Mouse (Mus musculus): ENCODE measurements around the gene Atp5g2. TPM values are rescaled to one million over a fixed set of nuclear protein-coding genes. Genes with fewer than 3 reads are reported as not detected.

Atp5g2 gene
- polyA plus RNA-seq, 1 experiment, result 636 TPM

DNA sequence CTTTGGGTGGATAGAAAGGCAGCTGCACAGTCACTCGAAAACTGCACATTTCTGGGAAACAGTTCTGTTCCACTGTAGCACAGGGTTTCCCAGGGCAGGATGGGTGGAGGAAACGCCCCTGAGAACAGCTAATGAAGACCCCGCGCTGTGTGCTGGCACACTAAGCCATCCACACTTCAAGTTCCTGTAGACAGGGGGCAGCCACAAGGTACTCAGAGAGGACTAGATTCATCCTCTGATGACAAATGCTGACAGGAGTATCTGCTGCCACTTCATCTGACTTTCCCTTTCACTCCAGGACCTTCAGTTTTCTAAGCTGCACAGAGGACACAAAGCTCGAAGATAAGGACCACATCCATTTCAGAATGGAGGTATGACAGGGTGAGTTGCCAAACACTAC, 32.7 kb upstream of the Atp5g2 start:
- Histone ChIP-seq H3K4me3 (ENCODE audit: insufficient read depth, low read depth, low read length) (no peak overlapping the region), H3K36me3 (ENCODE audit: control insufficient read depth, insufficient read depth, low read length) (peaks cover 6% of the 10 kb centered on the region), H3K4me1 (ENCODE audit: control insufficient read depth, insufficient read depth, low read length) (no peaks in the 10 kb centered on the region), H3K27ac (ENCODE audit: insufficient read depth, low read depth, low read length) (no peak overlapping the region), H3K27me3 (replicated peaks; ENCODE audit: control insufficient read depth, insufficient read depth, low read length) (no peaks in the 10 kb centered on the region)
- TF ChIP-seq CTCF (conservative IDR thresholded peaks at IDR 0.05; ENCODE audit: insufficient read depth, insufficient read length, low read depth, low read length), result no peak
- no peak for TF ChIP-seq POLR2A (IDR thresholded peaks at IDR 0.05; ENCODE audit: low read depth, low read length)
- DNase-seq, result no peak
- WGBS, result 71% methylated on average over 5 of the region's 5 CpGs

DNA sequence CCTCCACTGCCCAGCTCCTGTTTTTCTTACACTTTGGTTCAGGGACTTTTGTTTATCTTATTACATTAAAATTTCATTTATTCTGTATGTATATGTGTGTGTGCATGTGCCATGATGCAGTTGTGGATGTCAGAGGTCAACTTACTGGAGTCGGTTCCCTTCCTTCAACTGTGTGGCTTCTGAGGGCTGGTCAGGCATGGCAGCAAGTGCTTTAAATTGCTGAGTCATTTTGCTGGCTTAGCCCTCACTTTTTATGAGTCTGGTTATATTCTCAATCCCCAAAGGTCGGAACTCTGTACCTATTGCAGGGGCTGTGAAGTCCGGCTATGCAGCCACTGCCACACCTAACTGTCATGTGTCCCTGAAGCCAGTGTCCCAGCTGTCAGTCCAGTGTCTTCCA, 30.8 kb upstream of the Atp5g2 start:
- H3K4me1 ChIP-seq (ENCODE audit: control insufficient read depth, insufficient read depth, low read length), result no peaks in the 10 kb centered on the region
- H3K27ac ChIP-seq (ENCODE audit: insufficient read depth, low read depth, low read length), result no peak overlapping the region
- TF ChIP-seq CTCF (conservative IDR thresholded peaks at IDR 0.05; ENCODE audit: insufficient read depth, insufficient read length, low read depth, low read length) (no peak), POLR2A (IDR thresholded peaks at IDR 0.05; ENCODE audit: low read depth, low read length) (no peak)
- no peak for DNase-seq
- no peaks in the 10 kb centered on the region for H3K36me3 ChIP-seq (ENCODE audit: control insufficient read depth, insufficient read depth, low read length)
- no peak overlapping the region for H3K4me3 ChIP-seq (ENCODE audit: insufficient read depth, low read depth, low read length)
- H3K27me3 ChIP-seq (replicated peaks; ENCODE audit: control insufficient read depth, insufficient read depth, low read length), result no peaks in the 10 kb centered on the region
- 48% methylated on average over 3 of the region's 3 CpGs for WGBS

DNA sequence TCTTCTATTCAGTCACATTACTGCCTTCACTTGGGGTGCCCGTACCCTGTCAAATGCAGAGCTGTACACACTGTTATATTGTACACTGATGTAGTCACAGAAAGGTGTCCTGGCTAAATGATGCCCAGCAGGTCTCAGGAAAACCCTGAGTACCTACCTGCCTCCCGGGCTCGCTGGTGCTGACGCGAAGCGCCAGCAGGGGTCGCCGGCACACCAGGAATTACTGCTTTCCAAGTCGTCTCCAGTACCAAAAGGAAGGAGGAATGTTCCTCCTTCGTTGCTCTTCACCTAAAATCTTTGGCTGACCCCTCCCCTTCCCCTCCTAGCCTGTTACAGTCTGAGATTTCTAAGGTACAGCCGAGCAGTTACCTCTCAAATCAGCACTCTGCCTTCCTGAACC, 26.0 kb upstream of the Atp5g2 start:
- peak; percentile 84 for DNase-seq
- peak; percentile 96 for TF ChIP-seq CTCF (conservative IDR thresholded peaks at IDR 0.05; ENCODE audit: insufficient read depth, insufficient read length, low read depth, low read length)
- TF ChIP-seq POLR2A (IDR thresholded peaks at IDR 0.05; ENCODE audit: low read depth, low read length), result no peak
- no peak overlapping the region for H3K27ac ChIP-seq (ENCODE audit: insufficient read depth, low read depth, low read length)
- WGBS, result under 1% methylated on average over 11 of the region's 11 CpGs
- 0 out of 2 replicates have a peak, but pooled peaks cover 4% of the 10 kb centered on the region for H3K4me1 ChIP-seq (ENCODE audit: control insufficient read depth, insufficient read depth, low read length)
- H3K27me3 ChIP-seq (replicated peaks; ENCODE audit: control insufficient read depth, insufficient read depth, low read length), result no peaks in the 10 kb centered on the region; the same call in 1 of the 2 replicates
- no peak overlapping the region for H3K4me3 ChIP-seq (ENCODE audit: insufficient read depth, low read depth, low read length)
- H3K36me3 ChIP-seq (ENCODE audit: control insufficient read depth, insufficient read depth, low read length), result no peaks in the 10 kb centered on the region

DNA sequence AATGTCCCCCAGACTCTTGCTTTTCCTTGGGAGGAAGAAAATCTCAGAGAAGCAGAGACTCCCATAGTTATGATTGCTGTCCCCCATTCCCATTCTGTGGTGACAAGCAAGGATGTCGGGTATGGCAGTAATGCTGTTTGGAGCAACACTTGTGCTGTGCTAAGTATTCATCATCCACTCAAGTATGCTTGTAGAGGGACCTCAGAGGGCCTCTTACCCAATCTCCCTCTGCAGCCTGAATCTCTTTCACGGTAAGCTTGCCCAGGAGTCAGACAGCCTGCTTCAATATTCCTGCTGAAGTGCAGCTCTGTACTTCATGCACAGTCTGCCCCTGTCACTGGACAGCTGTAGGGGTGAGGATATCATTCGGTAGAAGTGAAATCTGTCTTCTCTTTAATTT, 24.7 kb upstream of the Atp5g2 start:
- H3K36me3 ChIP-seq (ENCODE audit: control insufficient read depth, insufficient read depth, low read length), result no peaks in the 10 kb centered on the region
- no peak overlapping the region for H3K4me3 ChIP-seq (ENCODE audit: insufficient read depth, low read depth, low read length)
- TF ChIP-seq POLR2A (IDR thresholded peaks at IDR 0.05; ENCODE audit: low read depth, low read length) (no peak), CTCF (conservative IDR thresholded peaks at IDR 0.05; ENCODE audit: insufficient read depth, insufficient read length, low read depth, low read length) (no peak)
- WGBS, result 35% methylated on average over 3 of the region's 3 CpGs
- H3K27me3 ChIP-seq (replicated peaks; ENCODE audit: control insufficient read depth, insufficient read depth, low read length), result no peaks in the 10 kb centered on the region; the same call in 1 of the 2 replicates
- 0 out of 2 replicates have a peak, but pooled peaks cover 5% of the 10 kb centered on the region for H3K4me1 ChIP-seq (ENCODE audit: control insufficient read depth, insufficient read depth, low read length)
- H3K27ac ChIP-seq (ENCODE audit: insufficient read depth, low read depth, low read length), result no peak overlapping the region
- no peak for DNase-seq

DNA sequence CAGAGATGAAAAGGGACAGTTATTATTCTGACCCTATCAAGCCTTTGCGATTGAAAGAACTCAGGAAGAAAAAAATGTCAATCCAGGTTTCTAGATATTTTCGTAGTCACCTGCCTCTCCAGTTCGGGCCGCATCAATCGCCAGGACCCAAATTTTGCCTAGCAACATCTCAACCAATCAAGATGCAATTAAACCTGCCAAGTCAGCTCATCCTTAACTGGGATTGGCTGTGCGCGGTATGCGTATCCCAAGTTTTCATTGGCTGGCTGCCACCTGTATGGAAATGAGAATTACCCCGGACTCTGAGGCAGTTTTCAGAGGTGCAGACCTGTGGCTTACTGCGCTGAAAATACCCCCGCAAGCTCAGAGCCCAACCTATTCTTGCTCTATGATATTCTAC, 21.4 kb upstream of the Atp5g2 start:
- H3K27me3 ChIP-seq (replicated peaks; ENCODE audit: control insufficient read depth, insufficient read depth, low read length), result no peaks in the 10 kb centered on the region; the same call in 1 of the 2 replicates
- H3K4me3 ChIP-seq (ENCODE audit: insufficient read depth, low read depth, low read length), result no peak overlapping the region
- 1% methylated on average over 11 of the region's 11 CpGs for WGBS
- H3K36me3 ChIP-seq (ENCODE audit: control insufficient read depth, insufficient read depth, low read length), result no peaks in the 10 kb centered on the region
- no peak overlapping the region for H3K27ac ChIP-seq (ENCODE audit: insufficient read depth, low read depth, low read length)
- TF ChIP-seq CTCF (conservative IDR thresholded peaks at IDR 0.05; ENCODE audit: insufficient read depth, insufficient read length, low read depth, low read length) (no peak), POLR2A (IDR thresholded peaks at IDR 0.05; ENCODE audit: low read depth, low read length) (no peak)
- peak; percentile 85 for DNase-seq
- H3K4me1 ChIP-seq (ENCODE audit: control insufficient read depth, insufficient read depth, low read length), result 0 out of 2 replicates have a peak, but pooled peaks cover 5% of the 10 kb centered on the region

DNA sequence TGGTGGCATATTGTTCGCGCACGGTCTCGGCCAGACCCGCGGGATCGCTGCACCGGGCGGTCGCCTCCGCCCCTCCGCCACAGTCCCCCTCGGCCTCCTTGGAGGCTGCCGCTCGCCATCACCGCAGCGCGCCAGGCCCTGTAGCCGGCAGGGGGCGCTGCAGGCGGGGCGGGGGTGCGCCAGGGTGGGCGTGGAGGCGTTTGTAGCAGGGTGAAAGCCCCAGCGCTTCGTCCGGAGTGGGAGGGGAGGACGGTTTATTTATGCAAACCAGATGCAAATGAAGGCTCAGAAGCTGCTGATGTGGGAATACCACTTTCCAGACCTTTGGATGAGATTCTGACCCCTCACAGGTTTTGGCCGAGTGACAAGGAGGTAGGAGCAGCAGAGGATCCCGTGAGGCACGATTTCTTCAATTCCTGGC, 20.8 kb upstream of the Atp5g2 start:
- Histone ChIP-seq H3K27ac (ENCODE audit: insufficient read depth, low read depth, low read length) (no peak overlapping the region), H3K4me1 (ENCODE audit: control insufficient read depth, insufficient read depth, low read length) (0 out of 2 replicates have a peak, but pooled peaks cover 5% of the 10 kb centered on the region), H3K36me3 (ENCODE audit: control insufficient read depth, insufficient read depth, low read length) (no peaks in the 10 kb centered on the region), H3K4me3 (ENCODE audit: insufficient read depth, low read depth, low read length) (peak overlapping the region; percentile 44), H3K27me3 (replicated peaks; ENCODE audit: control insufficient read depth, insufficient read depth, low read length) (no peaks in the 10 kb centered on the region; the same call in 1 of the 2 replicates)
- TF ChIP-seq POLR2A (IDR thresholded peaks at IDR 0.05; ENCODE audit: low read depth, low read length) (no peak), CTCF (conservative IDR thresholded peaks at IDR 0.05; ENCODE audit: insufficient read depth, insufficient read length, low read depth, low read length) (peak; percentile 30)
- WGBS, result under 1% methylated on average over 32 of the region's 32 CpGs
- peak; percentile 62 for DNase-seq

DNA sequence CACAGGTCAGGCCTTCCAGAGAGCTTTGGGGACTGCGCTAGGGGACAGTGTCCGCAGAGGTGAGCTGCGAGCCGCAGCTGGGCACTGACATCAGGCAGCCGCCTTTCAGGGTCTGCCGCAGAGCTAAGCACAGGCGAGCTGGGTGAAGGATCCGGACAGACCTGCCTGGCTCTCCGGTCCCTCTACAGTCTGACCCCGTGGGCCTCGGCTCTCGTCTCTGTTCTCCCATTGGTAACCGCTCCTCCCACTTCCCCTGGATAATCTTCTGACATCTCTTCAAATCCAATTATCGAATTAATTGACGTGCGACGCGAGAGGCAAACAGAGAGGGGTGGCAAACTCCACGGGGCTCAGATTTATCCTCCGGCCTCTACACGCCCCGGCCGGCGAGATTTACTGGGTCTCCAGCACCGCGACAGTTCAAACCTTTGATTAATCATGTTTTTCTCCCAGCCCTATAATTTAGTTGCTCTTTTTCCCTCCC, 20.2 kb upstream of the Atp5g2 start:
- 11% methylated on average over 26 of the region's 26 CpGs for WGBS
- no peaks in the 10 kb centered on the region; the same call in 1 of the 2 replicates for H3K27me3 ChIP-seq (replicated peaks; ENCODE audit: control insufficient read depth, insufficient read depth, low read length)
- no peak for DNase-seq
- no peaks in the 10 kb centered on the region for H3K36me3 ChIP-seq (ENCODE audit: control insufficient read depth, insufficient read depth, low read length)
- no peak overlapping the region for H3K27ac ChIP-seq (ENCODE audit: insufficient read depth, low read depth, low read length)
- H3K4me1 ChIP-seq (ENCODE audit: control insufficient read depth, insufficient read depth, low read length), result 0 out of 2 replicates have a peak, but pooled peaks cover 5% of the 10 kb centered on the region
- no peak overlapping the region for H3K4me3 ChIP-seq (ENCODE audit: insufficient read depth, low read depth, low read length)
- TF ChIP-seq CTCF (conservative IDR thresholded peaks at IDR 0.05; ENCODE audit: insufficient read depth, insufficient read length, low read depth, low read length), result no peak
- no peak for TF ChIP-seq POLR2A (IDR thresholded peaks at IDR 0.05; ENCODE audit: low read depth, low read length)

Measured in kidney, adult 2 months (tissue).